Mouse (Mus musculus): Measurements from ENCODE around the gene Slc35b1.

DNA sequence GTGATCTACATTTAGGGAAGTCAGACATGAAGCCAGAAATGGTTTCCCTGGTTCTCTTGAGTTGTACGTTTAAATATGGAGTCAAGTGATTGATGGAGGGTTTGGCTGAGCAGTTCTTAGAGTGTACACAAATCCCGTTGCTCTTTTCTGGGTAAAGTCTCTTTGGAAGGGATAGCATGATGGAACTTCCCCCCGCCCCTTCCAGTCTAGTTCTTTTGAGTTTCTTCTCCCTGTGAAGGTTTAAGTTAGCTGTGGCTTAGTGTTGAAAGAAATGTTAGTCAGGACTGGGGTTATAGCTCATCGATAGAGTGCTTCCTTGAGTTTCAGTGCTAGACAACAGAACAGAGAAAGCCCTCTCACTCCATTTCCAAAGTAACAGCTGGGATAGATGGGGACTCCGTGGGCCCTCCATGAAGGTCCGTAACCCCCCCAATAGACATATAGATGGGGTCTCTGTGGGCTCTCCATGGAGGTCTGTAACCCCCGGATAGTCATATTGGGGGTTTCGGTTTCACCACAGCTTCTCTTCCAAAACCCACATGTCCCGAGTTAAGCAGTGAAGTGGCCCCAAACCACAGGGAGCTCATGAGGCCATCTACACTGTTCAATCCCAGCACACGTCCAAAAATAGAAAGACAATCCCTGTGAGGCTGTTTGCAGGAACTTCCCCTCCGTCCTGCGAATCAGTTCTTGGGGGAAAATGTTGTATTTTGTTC lies 29.4 kb upstream of the Slc35b1 start:
- TF ChIP-seq GATA1 (IDR thresholded peaks at IDR 0.05; ENCODE audit: borderline replicate concordance, low read length) (no peak), FLI1 (IDR thresholded peaks at IDR 0.05; ENCODE audit: low read length) (no peak)
